Mouse (Mus musculus) frontal cortex, adult 2 months (tissue): ENCODE measurements at regions not wholly inside any gene's neighbourhood (a gene's known extent, or its start where the extent isn't known, plus 50 kb on each side); places are given as distances from the start of the nearest gene placed in this dataset.

Source experiments
- DNase-seq, 2 experiments: peaks; one replicate each; pipeline ENCODE4 v3.0.0; 2022; ENCODE audit warnings: low spot score in 1 of 2; ENCODE audit errors: extremely low spot score in 1 of 2

GRCm38 (mm10) chr6:103307250-103307580 is 203.2 kb upstream of the Chl1 start:
- DNase-seq, result no peak

- DNase-seq, result no peak
Observed at GRCm38 (mm10) chr6:103312149-103312548, 198.2 kb upstream of the Chl1 start.

GRCm38 (mm10) chr6:103312935-103313334 is 197.5 kb upstream of the Chl1 start:
- no peak for DNase-seq

DNA sequence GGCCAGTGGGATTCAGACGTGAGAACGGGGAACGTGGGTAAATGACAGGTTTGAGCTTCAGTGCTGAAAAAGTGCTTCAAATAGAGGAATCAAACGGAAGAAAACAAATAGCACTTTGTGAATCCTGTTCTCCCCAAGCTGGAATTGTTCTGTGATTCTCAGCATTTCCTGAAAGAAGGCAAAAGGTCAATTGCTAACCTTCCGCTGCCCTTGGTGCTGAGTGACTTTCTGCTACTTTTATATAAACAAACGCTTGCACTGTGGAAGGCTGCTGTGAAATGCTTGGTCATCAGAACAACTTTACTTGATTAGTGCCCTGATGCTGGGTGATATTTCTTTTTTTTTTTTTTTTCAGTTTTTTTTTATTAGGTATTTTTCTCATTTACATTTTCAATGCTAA is 192.3 kb upstream of the Chl1 start:
- DNase-seq, result no peak

DNA sequence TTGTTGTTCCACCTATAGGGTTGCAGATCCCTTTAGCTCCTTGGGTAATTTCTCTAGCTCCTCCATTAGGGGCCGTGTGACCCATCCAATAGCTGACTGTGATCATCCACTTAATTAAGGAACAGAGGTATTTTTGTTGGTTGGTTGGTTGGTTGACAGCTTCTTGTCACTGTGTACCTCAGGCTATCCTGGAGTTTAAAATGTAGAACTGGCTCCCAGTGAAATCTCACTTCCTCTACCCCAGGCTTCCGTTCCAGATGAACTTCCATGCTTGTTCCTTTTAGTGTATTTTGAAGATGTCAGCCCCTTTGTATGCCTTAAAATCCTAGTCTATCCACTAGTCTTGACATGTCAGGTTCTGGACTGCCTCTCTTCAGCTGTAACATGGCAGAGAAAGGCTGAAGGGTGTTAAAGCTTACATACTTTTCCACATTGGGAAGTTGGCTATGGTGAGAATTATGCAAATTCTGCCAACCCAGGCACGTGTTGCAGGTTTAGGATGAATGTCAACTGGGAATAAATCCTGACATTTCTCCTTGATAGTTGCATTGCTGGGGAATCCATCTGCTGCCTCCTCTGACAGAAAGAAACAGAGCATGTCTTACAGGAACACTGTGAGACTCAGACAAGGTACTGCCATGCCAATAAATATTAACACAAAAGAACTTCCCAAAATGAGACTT is 191.6 kb upstream of the Chl1 start:
- no peak for DNase-seq

GRCm38 (mm10) chr6:103319964-103320363 is 190.4 kb upstream of the Chl1 start:
- no peak for DNase-seq

GRCm38 (mm10) chr6:103320550-103320949 is 189.8 kb upstream of the Chl1 start:
- DNase-seq, result no peak

GRCm38 (mm10) chr6:103321058-103321457 is 189.3 kb upstream of the Chl1 start:
- DNase-seq, result no peak

- DNase-seq, result no peak
Observed at GRCm38 (mm10) chr6:103322442-103322841, 187.9 kb upstream of the Chl1 start.

- no peak for DNase-seq
Observed at GRCm38 (mm10) chr6:103335683-103336082, 174.7 kb upstream of the Chl1 start.

DNA sequence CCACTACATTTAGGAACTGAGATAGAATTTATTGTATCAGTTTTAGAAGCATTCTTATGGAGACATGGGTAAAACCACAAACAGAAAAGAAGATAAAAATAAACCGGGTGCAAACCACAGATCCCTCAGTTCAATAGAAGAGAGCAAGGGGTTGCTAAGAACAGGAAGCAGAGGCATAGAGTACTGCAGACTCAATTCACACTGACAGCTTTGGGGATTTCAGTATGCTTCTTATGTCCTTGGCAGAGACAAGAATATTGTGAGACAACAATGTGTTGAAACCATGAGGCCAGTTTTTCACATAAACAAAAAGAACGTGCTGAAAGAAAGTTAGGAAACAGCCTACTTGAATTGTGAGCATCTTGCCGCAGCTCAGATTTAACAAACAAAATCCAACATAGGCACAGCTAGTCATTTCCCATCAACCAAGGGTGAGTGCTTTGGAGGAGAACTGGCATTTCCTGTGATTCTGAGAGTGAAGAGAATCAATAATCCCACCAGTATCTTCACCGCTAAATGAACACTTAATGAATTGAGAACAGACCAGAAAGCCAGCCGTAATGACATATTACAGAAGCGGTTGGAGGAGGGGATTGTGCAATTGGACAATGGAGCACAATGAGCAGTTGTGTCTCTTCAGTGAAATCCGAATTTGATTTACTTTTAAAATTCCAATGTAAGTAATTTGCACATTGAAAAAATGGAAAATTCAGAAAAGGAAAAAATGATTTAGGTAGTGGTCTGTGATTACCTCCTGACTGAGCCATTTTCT is 170.2 kb upstream of the Chl1 start:
- DNase-seq, result no peak

- no peak for DNase-seq
Observed at GRCm38 (mm10) chr6:103343515-103343914, 166.9 kb upstream of the Chl1 start.

DNA sequence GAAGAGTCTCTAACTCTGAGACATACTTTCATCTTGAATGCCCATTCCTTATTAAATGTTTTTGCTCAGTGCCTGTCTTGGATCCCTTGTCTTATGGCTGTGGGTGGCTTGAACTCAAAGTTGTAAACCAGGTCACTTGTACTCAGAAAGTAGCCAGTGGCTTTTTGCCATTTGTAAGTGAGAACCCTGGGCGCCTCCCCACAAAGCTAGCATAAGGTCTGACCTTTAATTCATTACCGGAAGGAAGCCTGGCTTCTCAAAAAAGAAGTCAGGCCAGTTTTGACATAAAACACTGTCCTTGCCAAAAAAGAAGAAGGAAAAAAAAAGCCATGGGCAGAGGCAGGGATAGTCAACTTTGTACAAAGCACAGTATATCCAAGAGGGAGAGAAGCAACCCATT is 166.0 kb upstream of the Chl1 start:
- DNase-seq, result no peak

- no peak for DNase-seq
Observed at GRCm38 (mm10) chr6:103345195-103345594, 165.2 kb upstream of the Chl1 start.

- peak; percentile 8 to 60 for DNase-seq
Observed at GRCm38 (mm10) chr6:103352405-103353124, 157.8 kb upstream of the Chl1 start.

GRCm38 (mm10) chr6:103353346-103353745 is 157.0 kb upstream of the Chl1 start:
- DNase-seq, result no peak

- no peak for DNase-seq
Observed at GRCm38 (mm10) chr6:103366782-103367491, 143.4 kb upstream of the Chl1 start.

DNA sequence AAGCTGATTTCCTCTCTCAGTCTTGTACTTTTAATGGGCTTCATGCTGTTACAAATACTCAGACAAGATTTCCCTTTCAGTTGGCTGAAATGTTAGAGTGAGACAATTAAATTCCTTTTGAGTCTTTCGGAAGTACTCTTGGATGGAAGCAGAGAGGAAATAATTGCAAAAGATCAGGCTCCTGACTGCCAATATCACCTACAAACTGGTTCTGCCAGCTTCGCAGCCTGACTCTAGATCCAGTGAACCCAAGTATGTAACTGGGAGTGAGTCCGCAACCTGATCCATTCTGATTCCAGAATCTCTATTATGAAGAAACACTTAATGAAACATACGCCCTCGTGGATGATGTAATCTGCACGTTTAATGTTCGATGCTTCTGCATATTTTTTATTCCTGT is 135.4 kb upstream of the Chl1 start:
- DNase-seq, result no peak

GRCm38 (mm10) chr6:103377277-103377676 is 133.1 kb upstream of the Chl1 start:
- DNase-seq, result no peak

DNA sequence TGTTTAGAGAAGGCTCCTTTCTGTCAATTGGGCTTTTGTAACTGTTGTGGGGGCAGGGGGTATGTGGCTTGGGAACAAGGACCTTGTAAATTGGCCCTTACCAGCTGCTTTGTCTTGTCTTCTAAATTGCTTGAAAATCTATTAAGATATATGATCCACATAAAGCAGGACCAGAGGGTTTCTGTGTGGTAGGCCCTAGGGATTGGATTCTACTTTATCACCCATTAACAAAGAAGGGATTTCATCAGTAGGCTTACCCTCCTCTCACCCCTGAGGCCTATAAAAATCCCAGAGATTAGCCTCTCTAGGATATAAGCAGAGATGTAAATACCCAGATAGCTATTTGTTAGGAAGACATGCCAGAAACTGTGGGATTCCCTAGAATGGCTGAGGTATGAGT is 132.3 kb upstream of the Chl1 start:
- DNase-seq, result no peak

DNA sequence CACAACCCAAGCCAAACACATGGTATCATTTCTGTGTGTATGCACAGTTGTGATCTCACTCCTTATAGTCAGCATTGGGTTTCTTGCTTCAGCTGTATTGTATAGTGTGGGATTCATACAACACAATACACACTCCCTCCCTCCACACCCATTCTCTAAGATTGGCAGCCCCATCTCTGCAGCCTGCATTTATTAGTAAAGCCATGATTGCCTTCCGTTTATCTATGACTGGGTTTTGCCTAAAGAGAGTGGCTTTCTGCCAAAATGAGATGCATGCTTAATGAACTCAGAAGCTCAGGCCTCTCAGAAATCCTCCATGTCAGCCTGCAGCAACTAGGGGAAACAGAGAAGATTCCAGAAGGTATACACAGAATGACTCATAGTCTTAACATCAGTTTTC is 129.4 kb upstream of the Chl1 start:
- no peak for DNase-seq
